Mouse (Mus musculus): ENCODE results near the gene Def6.
"Not testable (repeated sequence)": the region's sequence is repeated elsewhere in the genome, so short reads cannot be mapped to it uniquely, and the experiment has no call there.

Gene Def6

DNA sequence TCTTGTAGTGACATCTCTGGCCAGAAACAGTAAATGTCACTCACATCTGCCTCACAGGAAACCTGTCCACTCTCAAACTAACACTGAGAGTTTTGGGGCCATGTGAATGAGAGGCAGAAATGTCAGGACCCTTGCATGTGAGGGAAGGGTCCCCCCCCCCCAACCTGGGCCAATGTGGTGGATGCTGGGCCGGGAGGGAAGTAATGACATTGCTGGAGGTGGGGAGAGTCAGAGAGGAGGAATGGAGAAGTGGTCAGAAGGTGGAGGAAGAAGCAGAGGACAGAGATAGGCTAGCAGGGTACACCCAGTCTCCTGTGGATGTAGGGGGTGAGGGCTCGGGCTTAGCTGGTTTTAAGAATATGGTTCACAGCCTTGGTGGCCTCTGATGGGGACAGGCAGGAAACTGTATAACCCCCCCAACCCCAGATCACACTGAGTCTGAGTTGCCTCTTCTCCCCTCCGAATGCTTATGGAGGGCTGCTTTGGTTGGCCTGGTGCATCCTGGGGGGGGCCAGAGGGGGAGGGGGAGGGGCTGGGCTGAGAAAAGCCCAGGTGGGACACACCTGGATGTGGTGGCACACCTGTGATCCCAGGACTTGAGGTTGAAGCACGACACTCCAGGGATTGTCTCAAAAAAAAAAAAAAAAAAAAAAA lies 2.0 kb downstream of the Def6 start:
- no peak for DNase-seq (ENCODE audit: low read depth)

DNA sequence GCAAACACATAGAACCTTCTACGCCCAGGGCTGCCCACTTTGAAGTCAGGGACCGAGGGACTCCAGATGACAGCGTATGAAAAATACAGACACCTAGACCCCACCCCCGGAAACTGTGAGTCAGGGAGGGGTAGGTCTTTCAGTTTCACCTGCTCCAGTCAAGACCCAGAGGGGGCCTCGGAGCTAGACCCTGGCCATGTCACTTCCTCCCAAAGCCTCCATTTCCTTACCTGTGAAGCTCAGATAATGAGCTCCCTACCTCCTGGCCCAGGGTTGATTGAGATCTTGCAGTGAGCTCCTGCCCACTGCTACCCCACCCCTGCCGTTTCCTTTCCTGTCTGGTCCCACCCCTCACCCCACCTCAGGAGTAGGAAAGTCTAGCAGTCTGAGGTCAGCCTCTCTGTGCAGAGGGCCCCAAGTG lies 4.4 kb downstream of the Def6 start:
- DNase-seq (ENCODE audit: low read depth), result no peak

DNA sequence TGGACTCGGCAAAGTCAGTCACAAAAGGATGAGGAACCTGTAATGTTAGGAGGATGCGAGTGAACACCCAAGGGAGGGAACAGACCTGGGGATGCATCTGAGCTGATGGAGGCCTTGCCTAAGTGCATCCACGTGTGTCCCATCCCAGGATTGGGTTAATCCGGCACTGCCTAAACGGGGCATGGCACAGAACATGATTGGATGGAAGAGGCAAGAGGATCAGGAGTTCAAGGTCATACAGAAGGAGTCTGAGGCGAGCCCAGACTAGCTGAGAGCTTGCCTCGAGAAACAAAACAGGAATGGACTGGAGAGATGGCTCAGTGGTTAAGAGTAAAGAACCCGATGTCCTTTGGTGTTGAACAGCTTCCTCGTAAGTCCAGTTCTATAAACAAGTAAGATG lies 4.8 kb downstream of the Def6 start:
- DNase-seq (ENCODE audit: low read depth), result no peak

DNA sequence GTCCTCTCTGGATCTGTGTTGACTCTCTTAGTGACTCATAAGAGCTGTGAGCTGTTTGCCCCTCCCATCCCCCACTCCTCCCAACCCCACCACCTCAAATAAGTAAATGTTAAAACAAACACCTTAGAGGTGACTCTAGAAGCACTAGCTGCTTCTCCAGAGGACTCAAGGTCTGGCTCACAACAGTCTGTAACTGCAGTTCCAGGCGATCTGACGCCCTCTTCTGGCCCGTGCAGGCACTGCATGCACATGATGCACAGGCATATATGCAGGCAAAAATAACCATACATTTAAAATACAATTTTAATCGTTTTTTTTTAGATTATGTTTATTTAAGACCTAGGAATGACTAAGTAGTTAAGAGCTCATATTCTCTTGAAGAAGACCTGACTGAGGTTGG lies 5.7 kb downstream of the Def6 start:
- peak; percentile 47 for DNase-seq (ENCODE audit: low read depth)

DNA sequence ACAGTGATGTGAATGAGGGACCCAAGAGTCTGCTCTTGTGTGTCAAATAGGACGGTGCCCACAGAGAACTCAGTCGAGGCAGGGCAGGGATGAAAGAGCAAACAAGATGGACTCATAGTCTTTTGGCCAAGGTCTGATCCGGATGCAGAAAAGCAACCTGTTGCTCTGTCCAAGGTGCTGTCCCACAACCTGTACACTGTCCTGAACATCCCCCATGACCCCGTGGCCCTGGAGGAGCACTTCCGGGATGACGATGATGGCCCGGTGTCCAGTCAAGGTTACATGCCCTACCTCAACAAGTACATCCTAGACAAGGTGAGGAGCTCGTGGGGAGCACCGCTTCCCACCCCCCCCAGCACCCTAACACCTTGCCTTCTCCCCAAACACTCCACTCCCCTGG lies 9.2 kb downstream of the Def6 start:
- no peak for DNase-seq (ENCODE audit: low read depth)

DNA sequence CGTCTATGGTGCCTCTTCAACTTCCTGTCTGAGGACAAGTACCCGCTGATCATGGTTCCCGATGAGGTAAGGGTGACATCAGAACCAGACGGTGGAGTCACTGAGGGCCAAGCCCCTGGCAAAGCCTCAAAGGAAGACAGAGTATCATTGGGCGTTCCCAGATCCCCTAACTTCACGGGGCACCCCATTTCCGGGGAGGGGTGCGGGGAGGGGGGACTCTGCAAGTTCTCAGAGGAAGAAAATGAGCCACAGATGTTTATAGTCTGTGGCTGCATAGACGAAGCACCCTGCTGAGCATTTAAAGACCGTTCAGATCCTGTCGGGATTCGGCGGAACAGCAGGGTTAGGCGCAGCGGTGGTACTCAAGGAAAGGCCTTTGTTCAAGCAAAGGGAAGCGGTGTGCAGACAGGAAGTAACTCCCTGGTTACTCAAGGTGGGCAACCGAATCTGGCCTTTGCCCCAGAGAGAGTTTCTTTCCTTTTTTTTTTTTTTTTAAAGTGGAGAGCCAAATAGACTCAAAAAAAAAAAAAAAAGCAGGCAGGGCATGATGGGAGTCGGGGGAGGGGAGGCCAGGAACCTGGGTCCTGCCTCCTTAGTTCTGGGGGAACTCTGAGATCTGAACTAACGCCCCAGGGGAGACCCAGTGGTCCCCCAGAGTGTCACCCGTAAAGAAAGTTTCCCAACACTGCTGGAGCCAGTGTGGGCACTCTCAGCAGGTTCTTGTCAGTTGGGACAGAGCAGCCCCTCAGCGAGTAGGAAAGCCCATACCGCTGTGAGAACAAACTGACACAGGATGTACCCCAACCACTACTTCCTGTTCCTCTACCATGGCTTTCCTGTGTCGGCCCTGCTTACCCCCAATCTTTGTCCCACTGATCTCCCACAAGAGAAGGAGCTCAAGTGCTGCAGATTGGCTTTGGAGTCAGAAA lies 10.4 kb downstream of the Def6 start:
- DNase-seq (ENCODE audit: low read depth), result no peak

DNA sequence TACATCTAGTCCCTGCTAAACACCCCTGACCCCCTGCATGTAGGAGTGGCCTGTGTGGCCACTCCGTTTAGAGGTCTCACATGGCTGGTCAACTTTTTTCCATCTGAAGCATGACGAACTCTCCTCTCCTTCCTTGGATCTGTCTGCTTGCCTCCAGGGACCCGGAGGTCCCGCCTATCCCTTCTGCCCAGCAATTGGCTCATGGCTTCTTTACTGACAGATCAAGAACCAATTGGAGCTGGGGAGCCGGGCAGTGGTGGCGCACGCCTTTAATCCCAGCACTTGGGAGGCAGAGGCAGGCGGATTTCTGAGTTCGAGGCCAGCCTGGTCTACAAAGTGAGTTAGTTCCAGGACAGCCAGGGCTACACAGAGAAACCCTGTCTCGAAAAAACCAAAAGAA lies 14.9 kb downstream of the Def6 start:
- not testable (repeated sequence) for DNase-seq (ENCODE audit: low read depth)

DNA sequence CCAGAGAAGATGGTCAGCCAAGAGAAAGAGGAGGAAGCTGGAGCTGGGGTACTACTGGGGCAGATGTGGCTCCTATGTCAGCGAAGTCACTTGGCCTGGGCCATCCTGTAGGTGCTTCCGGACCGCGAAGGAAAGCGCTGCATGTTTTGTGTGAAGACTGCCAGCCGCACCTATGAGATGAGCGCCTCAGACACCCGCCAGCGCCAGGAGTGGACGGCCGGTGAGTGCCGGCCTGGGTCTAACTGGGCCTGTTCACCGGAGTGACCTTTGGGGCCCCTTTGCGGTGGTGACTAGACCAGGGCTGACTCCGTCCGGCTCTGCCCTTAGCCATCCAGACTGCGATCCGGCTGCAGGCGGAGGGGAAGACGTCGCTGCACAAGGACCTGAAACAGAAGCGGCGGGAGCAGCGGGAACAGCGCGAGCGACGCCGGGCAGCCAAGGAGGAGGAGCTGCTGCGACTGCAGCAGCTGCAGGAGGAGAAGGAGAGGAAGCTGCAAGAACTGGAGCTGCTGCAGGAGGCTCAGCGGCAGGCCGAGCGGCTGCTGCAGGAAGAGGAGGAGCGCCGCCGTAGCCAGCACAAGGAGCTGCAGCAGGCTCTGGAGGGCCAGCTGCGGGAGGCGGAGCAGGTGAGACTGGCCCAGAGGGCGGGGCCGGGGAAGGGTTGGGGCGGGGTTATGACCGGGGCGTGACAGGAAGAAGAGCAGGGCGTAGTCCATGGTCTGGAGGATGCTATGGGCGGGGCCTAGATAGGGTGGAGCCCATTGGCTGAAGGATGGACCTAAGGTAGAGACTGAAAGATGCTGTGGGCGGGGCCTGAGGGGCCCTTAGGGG lies 16.2 kb downstream of the Def6 start:
- no peak for DNase-seq (ENCODE audit: low read depth)

DNA sequence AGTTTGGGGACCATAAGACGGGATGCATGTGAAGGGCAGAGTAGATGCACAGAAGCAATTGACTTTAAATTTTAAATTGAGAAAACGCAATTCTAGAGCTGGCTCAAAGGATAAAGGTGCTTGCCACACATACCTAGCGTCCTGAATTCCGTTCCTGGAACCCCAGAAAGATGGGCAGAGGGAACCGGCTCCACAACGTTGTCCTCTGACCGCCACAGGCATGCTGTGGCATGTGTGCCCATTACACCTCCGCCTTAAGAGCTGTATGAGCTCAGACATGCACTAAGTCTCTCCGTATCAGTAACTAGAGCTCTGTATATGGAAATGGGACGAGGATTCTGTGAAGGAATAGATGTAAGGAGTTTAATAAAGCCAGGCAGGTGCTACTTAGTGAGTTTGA lies 17.0 kb downstream of the Def6 start:
- no peak for DNase-seq (ENCODE audit: low read depth)

- DNase-seq (ENCODE audit: low read depth), result peak; percentile 93
Observed at GRCm38 (mm10) chr17:28226014-28226413, 18.4 kb downstream of the Def6 start.

- DNase-seq (ENCODE audit: low read depth), result no peak
Observed at GRCm38 (mm10) chr17:28230486-28230885, 22.9 kb downstream of the Def6 start.

DNA sequence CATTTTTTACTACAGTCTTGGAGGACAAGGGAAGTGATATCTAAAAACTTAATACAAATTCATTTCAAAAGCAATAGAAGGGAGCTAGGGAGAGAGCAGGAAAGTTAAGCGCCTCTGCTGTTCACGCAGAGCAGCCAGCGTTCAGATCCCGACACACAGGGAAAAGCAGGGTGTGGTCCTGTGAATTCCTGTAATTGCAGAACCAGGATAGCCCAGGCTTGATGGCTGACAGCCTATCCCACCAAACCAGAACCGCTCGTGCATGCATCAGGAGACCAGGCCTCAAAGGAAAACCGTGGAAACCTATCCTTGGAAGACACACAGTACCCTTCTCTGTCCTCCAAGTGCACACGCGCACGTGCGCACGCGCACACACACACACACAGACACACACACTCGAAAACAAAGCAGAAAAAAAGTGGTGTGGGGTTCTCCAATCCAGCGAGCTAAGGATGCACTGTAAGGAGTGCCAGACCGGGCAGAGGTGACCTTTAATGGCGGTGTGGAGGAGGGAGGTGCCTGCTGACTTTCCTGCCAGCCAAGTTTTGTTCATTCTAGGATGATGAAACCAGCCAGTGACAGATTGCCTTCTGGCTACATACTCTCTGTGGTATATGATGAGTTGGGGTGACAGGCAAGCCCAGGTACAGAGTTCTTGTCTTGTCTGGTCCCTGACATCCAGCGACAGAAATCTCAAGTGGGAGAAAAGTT lies 23.6 kb downstream of the Def6 start:
- no peak for DNase-seq (ENCODE audit: low read depth)

DNA sequence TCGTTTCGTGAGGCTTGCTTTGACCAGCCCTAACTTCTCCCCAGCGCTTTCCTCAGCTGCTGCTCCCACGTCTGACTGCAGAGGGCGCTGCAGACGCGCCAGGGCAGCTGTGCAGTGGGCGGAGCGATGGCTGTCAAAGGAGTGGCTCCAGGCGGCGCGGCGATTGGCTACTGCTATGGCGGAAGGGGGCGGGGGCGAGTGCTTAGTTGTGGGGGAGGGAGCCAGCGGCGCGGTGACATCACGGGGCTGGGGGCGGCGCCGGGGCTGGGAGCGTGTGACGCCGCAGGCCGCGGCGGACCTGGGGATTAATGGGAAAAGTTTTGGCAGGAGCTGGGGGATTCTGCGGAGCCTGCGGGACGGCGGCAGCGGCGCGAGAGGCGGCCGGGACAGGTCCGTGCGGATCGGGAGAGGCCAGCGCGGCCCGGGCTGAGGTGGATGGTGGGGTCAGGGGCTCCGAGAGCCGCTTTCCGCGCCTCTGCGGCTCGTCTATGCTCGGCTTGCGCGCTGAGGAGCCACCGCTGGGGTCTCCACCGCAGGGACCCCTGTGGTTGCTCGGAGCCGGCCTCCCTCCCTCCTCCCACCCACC lies 25.0 kb downstream of the Def6 start, which contains the start of gene Ppard:
Gene Ppard, plus strand, starts transcription at position 226 of the 586 bp plus-strand sequence.
- DNase-seq (ENCODE audit: low read depth), result peak; percentile 99

- DNase-seq (ENCODE audit: low read depth), result peak; percentile 60
Observed at GRCm38 (mm10) chr17:28233091-28233731, 25.6 kb downstream of the Def6 start.

DNA sequence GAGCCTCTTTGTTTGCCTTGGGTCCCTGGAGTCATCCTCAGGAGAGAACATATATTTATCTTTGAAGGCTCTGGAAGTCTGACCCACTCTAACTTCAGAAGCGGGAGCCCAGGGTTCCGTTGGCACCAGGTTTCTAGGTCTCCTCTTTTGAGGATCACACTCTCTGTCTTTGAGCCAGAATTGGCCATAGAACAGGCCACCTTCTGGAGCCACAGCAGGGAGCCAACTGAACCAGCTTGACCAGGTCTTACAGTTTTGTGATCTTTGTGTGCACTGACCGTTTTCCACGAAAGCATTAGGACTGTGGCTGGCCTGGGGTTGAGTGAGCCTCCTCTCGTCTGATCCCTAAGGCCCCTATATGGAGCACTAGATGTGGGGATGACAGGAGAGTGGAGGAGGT lies 27.1 kb downstream of the Def6 start:
- no peak for DNase-seq (ENCODE audit: low read depth)

- peak; percentile 33 for DNase-seq (ENCODE audit: low read depth)
Observed at GRCm38 (mm10) chr17:28235982-28236635, 28.5 kb downstream of the Def6 start.

DNA sequence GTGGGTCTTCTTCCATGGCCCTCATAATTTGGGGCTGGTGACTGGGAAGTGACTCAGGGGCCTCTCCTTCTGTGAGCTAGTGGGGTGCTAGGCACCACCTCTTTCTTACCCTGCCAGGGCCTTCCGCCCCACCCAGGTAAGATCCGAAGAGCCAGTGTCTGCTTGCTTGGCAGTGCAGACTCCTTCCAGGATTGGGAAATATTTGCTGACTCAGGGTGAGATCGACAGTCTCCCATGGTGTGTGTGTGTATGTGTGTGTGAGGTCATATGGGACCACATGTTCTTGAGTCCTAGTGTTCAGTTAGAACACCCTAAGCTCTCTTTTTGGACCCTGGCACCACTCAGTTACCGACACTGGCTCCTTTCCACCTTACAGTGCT lies 29.0 kb downstream of the Def6 start:
- peak; percentile 86 for DNase-seq (ENCODE audit: low read depth)

- no peak for DNase-seq (ENCODE audit: low read depth)
Observed at GRCm38 (mm10) chr17:28237362-28237761, 29.8 kb downstream of the Def6 start.

DNA sequence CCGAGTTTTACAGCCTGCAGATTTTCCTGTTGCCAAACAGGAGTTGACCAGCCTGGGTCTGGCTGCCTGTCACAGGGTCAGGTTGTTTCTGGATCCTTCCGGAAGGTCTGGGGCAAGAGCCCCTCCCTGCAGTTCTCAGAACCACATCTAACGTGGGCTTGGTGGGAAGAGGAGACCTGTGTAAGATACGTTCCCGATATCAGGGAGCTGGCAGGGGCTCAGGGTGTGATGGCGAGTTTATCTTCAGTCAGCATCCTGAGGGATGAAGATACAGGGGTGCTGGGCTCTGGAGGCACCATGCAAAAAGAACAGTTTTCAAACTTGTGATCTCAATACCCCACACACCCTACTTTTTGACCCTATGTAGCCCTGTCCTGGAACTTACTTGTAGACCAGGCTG lies 30.3 kb downstream of the Def6 start:
- no peak for DNase-seq (ENCODE audit: low read depth)

DNA sequence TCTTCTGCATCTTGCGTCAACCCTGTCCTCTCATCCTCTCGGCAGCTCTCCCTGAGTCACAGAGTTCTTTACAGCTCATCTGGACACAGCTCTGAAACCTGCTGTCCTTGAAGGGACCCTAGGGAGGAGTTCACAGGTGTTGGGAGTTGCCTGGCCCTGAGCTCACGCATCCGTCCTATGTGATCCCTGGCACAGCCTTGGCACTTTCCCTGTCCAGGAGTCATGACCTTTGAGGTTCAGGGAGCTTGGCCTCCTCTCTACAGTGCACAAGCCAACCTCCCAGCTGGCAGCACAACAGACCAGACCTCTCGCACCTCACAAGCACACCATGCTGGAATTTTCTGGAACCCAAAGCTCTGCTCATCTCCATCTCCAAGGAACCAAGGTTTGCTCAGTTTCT lies 33.3 kb downstream of the Def6 start:
- DNase-seq (ENCODE audit: low read depth), result no peak
